Mouse (Mus musculus): ENCODE measurements around the gene Asic2. TPM values are rescaled to one million over a fixed set of nuclear protein-coding genes. Genes with fewer than 3 reads are reported as not detected.

Asic2 gene
- polyA plus RNA-seq, 1 experiment from 2014 or later, result 17.8 TPM

DNA sequence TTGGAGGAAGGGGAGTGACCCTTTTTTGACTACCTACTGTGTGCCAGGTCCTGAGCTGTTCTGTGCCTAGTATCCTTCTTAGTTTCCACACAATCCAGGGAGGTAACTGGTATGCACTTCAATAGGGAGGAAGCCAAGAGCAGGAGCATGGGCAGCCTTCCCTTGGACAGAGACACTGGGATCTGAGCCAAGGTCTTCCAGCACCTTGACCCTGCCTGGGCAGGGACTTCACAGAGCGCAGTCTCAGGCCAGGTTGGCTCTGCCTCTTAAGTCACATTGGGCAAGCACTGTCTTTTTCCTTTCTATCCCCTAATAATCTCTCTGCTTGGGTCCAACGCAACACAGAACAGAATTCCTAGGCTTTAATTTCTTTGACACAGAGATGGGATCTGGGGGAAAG, 904.3 kb downstream of the Asic2 start:
- no peaks in the 10 kb centered on the region for H3K9me3 ChIP-seq (ENCODE audit: control insufficient read depth, low read length)
- no peak for ATAC-seq
- H3K36me3 ChIP-seq (ENCODE audit: control insufficient read depth, insufficient read depth, low read length), result no peaks in the 10 kb centered on the region
- no peaks in the 10 kb centered on the region for H3K4me1 ChIP-seq (ENCODE audit: control insufficient read depth, insufficient read depth, low read depth, low read length)
- no peak overlapping the region for H3K4me2 ChIP-seq (ENCODE audit: low read length)
- H3K4me3 ChIP-seq (ENCODE audit: low read length), result no peak overlapping the region
- no peaks in the 10 kb centered on the region for H3K27me3 ChIP-seq (replicated peaks; ENCODE audit: control insufficient read depth, insufficient read depth, low read length)
- no peak overlapping the region for H3K27ac ChIP-seq (ENCODE audit: low read depth, low read length)
- WGBS, result 94% methylated on average over 2 of the region's 2 CpGs
- H3K9ac ChIP-seq (ENCODE audit: low read depth, low read length), result no peak overlapping the region

DNA sequence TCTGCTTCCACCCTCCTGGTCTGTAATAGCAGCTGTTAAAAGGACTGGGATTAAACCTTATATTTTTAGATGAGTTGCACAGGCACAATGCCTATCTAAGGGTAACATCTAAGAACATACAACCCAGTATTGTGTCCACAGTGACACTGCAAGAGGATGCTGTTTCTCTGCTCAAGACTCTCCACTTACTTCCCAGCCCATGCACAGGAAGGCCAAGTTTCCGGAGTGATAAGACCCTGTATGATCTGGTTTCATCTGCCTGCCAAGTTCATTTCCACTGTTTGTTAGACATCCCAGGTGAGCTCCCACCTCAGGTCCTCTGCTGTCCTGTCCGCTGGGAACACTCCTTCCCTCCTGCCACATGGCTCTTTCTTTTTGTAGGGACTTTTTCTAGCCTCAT, 908.2 kb downstream of the Asic2 start:
- Histone ChIP-seq H3K9me3 (ENCODE audit: control insufficient read depth, low read length) (no peaks in the 10 kb centered on the region), H3K36me3 (ENCODE audit: control insufficient read depth, insufficient read depth, low read length) (no peaks in the 10 kb centered on the region), H3K4me1 (ENCODE audit: control insufficient read depth, insufficient read depth, low read depth, low read length) (peaks cover 5% of the 10 kb centered on the region; the same call in 1 of the 2 replicates), H3K27me3 (replicated peaks; ENCODE audit: control insufficient read depth, insufficient read depth, low read length) (no peaks in the 10 kb centered on the region), H3K4me2 (ENCODE audit: low read length) (no peak overlapping the region), H3K4me3 (ENCODE audit: low read length) (no peak overlapping the region), H3K27ac (ENCODE audit: low read depth, low read length) (no peak overlapping the region), H3K9ac (ENCODE audit: low read depth, low read length) (no peak overlapping the region)
- ATAC-seq, result no peak
- WGBS, result 96% methylated on average over 2 of the region's 2 CpGs

DNA sequence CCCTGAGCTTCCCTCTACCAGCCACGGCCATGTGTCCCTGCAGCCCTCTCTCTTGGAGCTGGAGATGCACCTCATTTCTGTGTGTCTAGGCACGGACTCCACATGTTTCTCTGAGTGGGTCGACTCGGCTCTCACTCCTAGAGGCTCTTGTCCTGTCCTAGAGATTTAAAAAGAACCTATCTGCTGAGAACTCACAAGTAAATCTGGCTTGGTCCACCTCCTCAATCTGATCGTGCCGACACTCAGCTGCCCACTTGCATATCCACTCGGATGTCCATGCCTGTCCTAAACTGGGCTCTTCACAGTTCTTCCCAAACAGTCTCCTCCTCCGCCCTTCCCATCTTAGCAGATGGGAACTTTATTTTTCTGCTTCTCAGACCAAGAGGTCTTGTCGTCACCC, 908.7 kb downstream of the Asic2 start:
- Histone ChIP-seq H3K27ac (ENCODE audit: low read depth, low read length) (no peak overlapping the region), H3K9ac (ENCODE audit: low read depth, low read length) (no peak overlapping the region), H3K27me3 (replicated peaks; ENCODE audit: control insufficient read depth, insufficient read depth, low read length) (no peaks in the 10 kb centered on the region), H3K9me3 (ENCODE audit: control insufficient read depth, low read length) (no peaks in the 10 kb centered on the region), H3K4me1 (ENCODE audit: control insufficient read depth, insufficient read depth, low read depth, low read length) (peaks cover 5% of the 10 kb centered on the region; the same call in 1 of the 2 replicates), H3K4me2 (ENCODE audit: low read length) (no peak overlapping the region), H3K36me3 (ENCODE audit: control insufficient read depth, insufficient read depth, low read length) (no peaks in the 10 kb centered on the region), H3K4me3 (ENCODE audit: low read length) (no peak overlapping the region)
- ATAC-seq, result no peak
- 94% methylated on average over 9 of the region's 9 CpGs for WGBS

DNA sequence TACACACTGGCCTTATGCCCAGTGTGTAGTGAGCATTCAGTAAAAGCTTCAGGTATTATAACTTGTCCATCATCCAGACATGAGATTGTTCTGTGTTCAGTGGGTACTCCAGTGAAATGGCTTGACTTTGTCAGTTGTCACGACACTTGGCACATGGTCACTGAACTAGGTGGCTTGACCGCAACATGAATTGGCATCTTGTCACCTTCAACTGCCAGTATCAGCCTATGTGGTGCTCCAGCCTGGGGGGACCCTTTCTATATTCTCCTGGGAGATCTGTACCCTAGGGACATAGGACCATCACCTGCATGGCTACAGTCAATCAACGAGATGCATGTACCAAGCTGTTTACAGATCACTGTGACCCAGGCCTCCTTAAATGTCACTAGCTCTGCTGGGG, 910.8 kb downstream of the Asic2 start:
- peaks cover 5% of the 10 kb centered on the region; the same call in 1 of the 2 replicates for H3K4me1 ChIP-seq (ENCODE audit: control insufficient read depth, insufficient read depth, low read depth, low read length)
- no peak for ATAC-seq
- no peak overlapping the region for H3K9ac ChIP-seq (ENCODE audit: low read depth, low read length)
- H3K27ac ChIP-seq (ENCODE audit: low read depth, low read length), result no peak overlapping the region
- no peak overlapping the region for H3K4me3 ChIP-seq (ENCODE audit: low read length)
- H3K36me3 ChIP-seq (ENCODE audit: control insufficient read depth, insufficient read depth, low read length), result no peaks in the 10 kb centered on the region
- no peak overlapping the region for H3K4me2 ChIP-seq (ENCODE audit: low read length)
- H3K27me3 ChIP-seq (replicated peaks; ENCODE audit: control insufficient read depth, insufficient read depth, low read length), result no peaks in the 10 kb centered on the region
- H3K9me3 ChIP-seq (ENCODE audit: control insufficient read depth, low read length), result no peaks in the 10 kb centered on the region
- WGBS, result 89% methylated on average over 3 of the region's 3 CpGs

DNA sequence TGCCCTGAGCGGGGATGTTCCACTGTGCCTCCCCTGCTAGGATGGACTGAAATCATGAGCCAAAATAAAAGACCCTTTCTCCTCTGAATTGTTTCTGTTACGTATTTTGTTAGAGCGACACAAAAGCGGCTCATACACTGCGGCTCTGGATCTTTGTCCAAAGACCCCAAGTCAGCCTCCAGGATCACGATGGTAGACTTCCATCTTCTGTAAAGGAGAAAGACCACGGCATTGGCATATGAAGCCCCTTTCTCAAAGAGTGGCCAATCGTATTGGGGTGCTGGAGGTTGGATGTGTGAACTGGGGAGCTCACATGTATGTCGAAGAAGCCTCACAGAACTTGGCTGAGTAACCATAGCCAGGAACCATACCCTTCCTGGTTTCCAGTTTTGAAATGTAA, 911.5 kb downstream of the Asic2 start:
- Histone ChIP-seq H3K4me3 (ENCODE audit: low read length) (no peak overlapping the region), H3K4me1 (ENCODE audit: control insufficient read depth, insufficient read depth, low read depth, low read length) (peaks cover 5% of the 10 kb centered on the region; the same call in 1 of the 2 replicates), H3K27me3 (replicated peaks; ENCODE audit: control insufficient read depth, insufficient read depth, low read length) (no peaks in the 10 kb centered on the region), H3K27ac (ENCODE audit: low read depth, low read length) (no peak overlapping the region), H3K36me3 (ENCODE audit: control insufficient read depth, insufficient read depth, low read length) (no peaks in the 10 kb centered on the region), H3K9me3 (ENCODE audit: control insufficient read depth, low read length) (no peaks in the 10 kb centered on the region), H3K9ac (ENCODE audit: low read depth, low read length) (no peak overlapping the region), H3K4me2 (ENCODE audit: low read length) (no peak overlapping the region)
- 93% methylated on average over 9 of the region's 9 CpGs for WGBS
- no peak for ATAC-seq

DNA sequence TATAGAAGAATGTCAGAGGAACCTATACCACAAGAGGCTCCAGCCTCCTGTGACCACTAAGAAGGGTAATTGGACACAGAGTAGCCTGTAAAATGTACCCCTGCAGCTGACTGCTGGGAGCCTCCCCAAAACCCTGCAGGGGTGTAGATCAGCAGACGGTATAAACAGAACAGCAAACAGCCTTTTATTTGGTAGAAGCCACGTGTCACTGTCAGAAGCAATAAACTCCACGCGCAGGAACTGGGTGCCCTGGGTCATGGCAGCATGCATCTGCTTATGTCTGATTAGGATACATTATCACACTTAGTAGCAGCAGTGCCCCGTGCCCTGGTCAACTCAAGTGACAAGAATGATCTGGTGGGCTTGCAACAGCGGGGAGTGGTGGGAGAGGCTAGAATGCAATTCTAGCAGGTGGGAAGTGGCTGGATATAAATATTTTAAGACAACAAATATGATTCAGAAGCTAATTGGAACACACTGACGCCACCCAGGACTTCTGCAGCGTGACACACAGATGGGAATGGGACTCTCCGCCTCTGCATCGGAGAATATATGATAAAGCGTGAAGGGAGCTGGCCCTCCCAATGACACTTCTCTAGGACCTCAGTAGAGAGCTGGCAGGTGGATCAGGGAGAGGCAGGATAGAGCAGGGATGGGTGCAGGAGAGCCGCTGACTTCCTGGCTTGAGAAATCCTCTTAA, 912.7 kb downstream of the Asic2 start:
- Histone ChIP-seq H3K27ac (ENCODE audit: low read depth, low read length) (no peak overlapping the region), H3K4me3 (ENCODE audit: low read length) (no peak overlapping the region), H3K4me1 (ENCODE audit: control insufficient read depth, insufficient read depth, low read depth, low read length) (peaks cover 5% of the 10 kb centered on the region; the same call in 1 of the 2 replicates), H3K9me3 (ENCODE audit: control insufficient read depth, low read length) (no peaks in the 10 kb centered on the region), H3K9ac (ENCODE audit: low read depth, low read length) (no peak overlapping the region), H3K4me2 (ENCODE audit: low read length) (no peak overlapping the region), H3K27me3 (replicated peaks; ENCODE audit: control insufficient read depth, insufficient read depth, low read length) (no peaks in the 10 kb centered on the region), H3K36me3 (ENCODE audit: control insufficient read depth, insufficient read depth, low read length) (no peaks in the 10 kb centered on the region)
- 56% methylated on average over 12 of the region's 12 CpGs for WGBS
- ATAC-seq, result no peak

DNA sequence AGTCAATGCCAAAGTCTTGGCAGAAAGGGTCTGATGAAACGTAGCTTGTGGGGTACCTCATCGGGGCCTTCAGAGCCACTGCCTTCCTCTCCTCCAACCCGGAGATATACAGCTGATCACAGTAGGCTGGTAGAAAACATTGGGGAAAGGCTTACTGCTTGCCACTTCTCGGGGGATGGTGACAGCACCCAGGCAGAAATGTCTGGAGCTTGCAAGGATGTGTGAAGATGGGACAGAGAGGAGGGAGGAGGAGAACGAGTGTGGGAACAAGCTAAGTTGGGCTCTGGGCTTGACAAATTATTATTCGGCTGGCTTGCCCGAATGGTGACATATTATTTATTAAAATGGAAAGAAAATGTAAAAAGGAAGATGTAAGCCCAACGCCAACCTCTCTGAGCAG, 914.4 kb downstream of the Asic2 start:
- 84% methylated on average over 8 of the region's 8 CpGs for WGBS
- no peak for ATAC-seq
- H3K9ac ChIP-seq (ENCODE audit: low read depth, low read length), result no peak overlapping the region
- no peak overlapping the region for H3K4me2 ChIP-seq (ENCODE audit: low read length)
- H3K36me3 ChIP-seq (ENCODE audit: control insufficient read depth, insufficient read depth, low read length), result no peaks in the 10 kb centered on the region
- H3K9me3 ChIP-seq (ENCODE audit: control insufficient read depth, low read length), result no peaks in the 10 kb centered on the region
- no peaks in the 10 kb centered on the region for H3K27me3 ChIP-seq (replicated peaks; ENCODE audit: control insufficient read depth, insufficient read depth, low read length)
- H3K4me1 ChIP-seq (ENCODE audit: control insufficient read depth, insufficient read depth, low read depth, low read length), result peaks cover 5% of the 10 kb centered on the region; the same call in 1 of the 2 replicates
- H3K4me3 ChIP-seq (ENCODE audit: low read length), result no peak overlapping the region
- H3K27ac ChIP-seq (ENCODE audit: low read depth, low read length), result no peak overlapping the region

DNA sequence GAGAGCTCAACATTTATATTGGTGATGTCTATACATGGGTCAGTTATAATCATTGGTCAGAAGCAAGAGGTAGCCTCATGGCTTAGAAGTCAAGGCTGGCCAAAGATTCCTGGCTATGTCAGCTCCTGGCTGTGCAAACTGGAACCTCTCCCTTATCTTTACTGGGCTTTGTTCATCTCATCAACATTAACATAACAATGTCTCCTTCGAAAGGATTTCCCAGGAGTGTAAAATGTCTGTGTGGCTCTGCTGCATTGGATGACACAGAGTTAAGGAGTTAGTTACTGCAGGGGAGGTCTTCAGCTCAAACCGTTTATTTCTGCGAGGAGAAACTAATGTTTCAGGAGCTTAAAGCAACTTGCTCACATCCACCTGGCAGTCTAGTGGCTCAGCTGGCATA, 926.6 kb downstream of the Asic2 start:
- H3K4me1 ChIP-seq (ENCODE audit: control insufficient read depth, insufficient read depth, low read depth, low read length), result peaks cover 2% of the 10 kb centered on the region; the same call in 1 of the 2 replicates
- H3K9ac ChIP-seq (ENCODE audit: low read depth, low read length), result no peak overlapping the region
- H3K27ac ChIP-seq (ENCODE audit: low read depth, low read length), result no peak overlapping the region
- H3K9me3 ChIP-seq (ENCODE audit: control insufficient read depth, low read length), result no peaks in the 10 kb centered on the region
- H3K4me2 ChIP-seq (ENCODE audit: low read length), result no peak overlapping the region
- H3K36me3 ChIP-seq (ENCODE audit: control insufficient read depth, insufficient read depth, low read length), result no peaks in the 10 kb centered on the region
- no peaks in the 10 kb centered on the region for H3K27me3 ChIP-seq (replicated peaks; ENCODE audit: control insufficient read depth, insufficient read depth, low read length)
- 27% methylated on average over 3 of the region's 3 CpGs for WGBS
- ATAC-seq, result no peak
- H3K4me3 ChIP-seq (ENCODE audit: low read length), result no peak overlapping the region

DNA sequence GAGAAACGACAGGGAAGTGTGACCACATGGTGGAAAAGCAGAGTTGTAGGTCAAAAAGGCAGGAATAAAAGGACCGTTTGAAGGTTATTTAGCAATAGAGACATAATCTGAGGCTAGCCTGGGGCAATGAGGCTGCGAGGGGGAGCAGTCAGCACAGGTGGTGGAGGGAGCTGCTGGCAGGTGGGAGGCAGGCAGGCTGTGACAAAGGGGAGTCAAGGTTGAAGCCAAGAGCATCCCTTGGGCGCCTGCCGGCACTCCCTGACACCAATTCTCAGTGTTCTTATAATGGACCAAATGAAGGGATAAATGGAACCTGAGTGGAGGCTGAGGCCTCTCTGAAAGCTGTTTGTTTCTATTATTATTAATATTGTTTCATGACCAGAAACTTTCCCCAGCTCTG, 928.3 kb downstream of the Asic2 start:
- Histone ChIP-seq H3K27me3 (replicated peaks; ENCODE audit: control insufficient read depth, insufficient read depth, low read length) (no peaks in the 10 kb centered on the region), H3K27ac (ENCODE audit: low read depth, low read length) (no peak overlapping the region), H3K4me3 (ENCODE audit: low read length) (no peak overlapping the region), H3K9ac (ENCODE audit: low read depth, low read length) (no peak overlapping the region), H3K4me1 (ENCODE audit: control insufficient read depth, insufficient read depth, low read depth, low read length) (peaks cover 2% of the 10 kb centered on the region; the same call in 1 of the 2 replicates), H3K36me3 (ENCODE audit: control insufficient read depth, insufficient read depth, low read length) (no peaks in the 10 kb centered on the region), H3K4me2 (ENCODE audit: low read length) (no peak overlapping the region), H3K9me3 (ENCODE audit: control insufficient read depth, low read length) (no peaks in the 10 kb centered on the region)
- no peak for ATAC-seq
- WGBS, result 47% methylated on average over 5 of the region's 5 CpGs
